Mouse (Mus musculus): ENCODE measurements around the gene Specc1. TPM values are rescaled to one million over a fixed set of nuclear protein-coding genes. Genes with fewer than 3 reads are reported as not detected.

The Specc1 gene
- total RNA-seq, 2 experiments from 2014 or later: 21.2 to 23.5 TPM

- intact Hi-C loops (cut with DNase I): no loop called here
- DNase-seq: no peak
Observed at GRCm38 (mm10) chr11:61963193-61963592, 6.6 kb downstream of the Specc1 start.

DNA sequence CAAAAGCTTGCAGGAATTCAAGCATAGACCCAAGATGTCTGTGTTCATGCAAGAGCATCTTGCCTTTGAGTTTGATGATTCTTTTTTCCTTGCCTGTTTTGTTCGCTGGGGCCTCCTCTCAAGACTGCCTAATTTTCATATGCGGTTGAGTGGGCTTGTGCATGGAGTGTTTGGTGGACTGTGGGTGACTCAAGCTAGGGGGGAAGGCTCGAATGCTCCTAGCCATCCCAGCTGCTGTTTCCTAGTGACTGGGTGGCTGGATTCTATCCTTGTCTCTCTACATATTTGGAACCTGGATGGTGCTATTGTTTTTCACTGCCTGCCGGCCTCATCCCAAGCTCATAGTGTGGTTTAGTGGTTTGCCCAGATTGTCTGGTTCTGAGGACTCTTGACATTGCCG, 8.0 kb downstream of the Specc1 start:
- intact Hi-C loops (cut with DNase I): no loop called here
- DNase-seq: no peak

DNA sequence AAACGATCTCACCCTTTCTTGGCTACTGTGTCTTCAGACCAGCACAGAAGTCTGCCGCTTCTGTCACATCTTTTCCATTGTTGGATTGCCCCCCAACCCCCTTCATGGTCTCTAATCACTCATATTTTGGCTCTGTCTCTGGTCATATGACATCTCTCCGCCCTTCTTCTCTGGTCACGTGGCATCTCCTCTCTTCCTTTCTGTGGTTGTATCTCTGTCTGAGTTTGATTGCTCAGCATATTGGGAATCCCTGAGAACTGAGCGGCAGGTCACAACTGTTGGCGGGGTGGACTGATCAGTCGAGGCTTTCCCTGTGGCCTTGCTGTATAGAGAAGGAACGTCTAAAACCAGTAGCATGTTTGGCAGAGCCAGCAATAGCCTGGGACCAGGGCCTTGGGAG, 10.5 kb downstream of the Specc1 start:
- intact Hi-C loops (cut with DNase I): no loop called here
- DNase-seq: no peak

DNA sequence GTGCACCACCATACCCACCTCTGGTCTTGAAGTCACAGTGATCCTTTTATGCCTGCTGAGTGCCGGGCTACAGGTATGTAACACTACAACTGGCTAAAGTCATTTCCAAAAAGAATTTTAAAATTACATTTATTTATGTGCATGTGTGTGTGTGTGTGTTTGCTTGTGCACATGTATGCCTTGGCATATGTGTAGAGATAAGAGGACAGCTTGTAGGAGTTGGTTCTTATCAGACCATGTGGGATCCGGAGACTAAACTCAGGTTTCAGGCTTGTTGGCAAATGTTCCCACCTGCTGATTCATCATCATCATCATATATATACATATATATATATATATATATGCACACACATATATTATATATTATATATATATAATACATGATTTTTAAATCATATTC, 12.3 kb downstream of the Specc1 start:
- intact Hi-C loops (cut with DNase I): no loop called here
- DNase-seq: no peak

GRCm38 (mm10) chr11:61970901-61971300, 14.3 kb downstream of the Specc1 start:
- DNase-seq: no peak

GRCm38 (mm10) chr11:61971441-61972221, 15.1 kb downstream of the Specc1 start:
- DNase-seq: no peak
- intact Hi-C loops (cut with DNase I): no loop called here

More at GRCm38 (mm10) chr11:61970901-61971300, 14.3 kb downstream of the Specc1 start:
- intact Hi-C loops (cut with DNase I): no loop called here

- intact Hi-C loops (cut with DNase I): no loop called here
- DNase-seq: no peak
Observed at GRCm38 (mm10) chr11:61974106-61974707, 17.6 kb downstream of the Specc1 start.

- intact Hi-C loops (cut with DNase I): no loop called here
- no peak for DNase-seq
Observed at GRCm38 (mm10) chr11:61975783-61976182, 19.2 kb downstream of the Specc1 start.

GRCm38 (mm10) chr11:61981285-61981684, 24.7 kb downstream of the Specc1 start:
- DNase-seq: no peak
- intact Hi-C loops (cut with DNase I): no loop called here

GRCm38 (mm10) chr11:61982828-61983227, 26.3 kb downstream of the Specc1 start:
- DNase-seq: no peak
- intact Hi-C loops (cut with DNase I): no loop called here

DNA sequence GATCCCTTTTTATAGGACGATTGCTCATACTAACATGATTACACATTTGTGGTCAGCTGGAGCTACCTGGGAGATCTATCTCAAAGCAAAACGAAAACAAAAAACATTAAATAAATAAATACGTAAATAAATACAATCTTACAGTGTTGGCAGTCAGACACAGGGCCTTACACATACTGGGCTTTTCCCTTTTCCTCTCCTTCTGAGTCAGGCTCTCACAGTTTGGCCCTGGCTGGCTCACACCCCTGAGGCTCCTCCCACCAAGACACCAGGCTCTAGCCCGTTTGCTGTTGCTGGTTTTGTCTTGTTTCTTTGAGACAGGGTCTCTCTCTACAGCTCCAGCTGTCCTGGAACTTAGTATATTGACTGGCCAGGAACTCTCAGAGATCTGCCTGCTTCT, 30.4 kb downstream of the Specc1 start:
- no peak for DNase-seq
- intact Hi-C loops (cut with DNase I): no loop called here

GRCm38 (mm10) chr11:61989647-61990046, 33.1 kb downstream of the Specc1 start:
- intact Hi-C loops (cut with DNase I): no loop called here
- no peak for DNase-seq

DNA sequence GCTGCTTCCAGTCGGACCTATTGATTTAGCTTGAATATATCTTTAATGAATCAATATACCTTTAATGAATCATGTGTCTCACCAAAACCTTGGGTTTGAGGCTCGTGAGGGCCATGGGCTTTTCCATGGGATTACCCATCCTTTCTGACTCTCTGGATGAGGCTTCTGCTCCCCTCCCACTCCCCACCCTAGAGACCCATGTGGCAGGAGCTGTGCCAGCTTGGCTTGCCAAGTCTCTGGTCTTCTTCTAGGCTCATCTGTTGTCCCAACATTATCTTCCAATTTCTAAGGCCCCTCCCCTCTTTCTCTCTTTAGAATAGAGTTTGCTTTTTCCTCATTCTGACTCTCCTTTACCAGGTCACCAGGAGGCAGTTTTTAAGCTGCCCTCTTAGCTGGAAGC, 35.0 kb downstream of the Specc1 start:
- intact Hi-C loops (cut with DNase I): no loop called here
- no peak for DNase-seq

DNA sequence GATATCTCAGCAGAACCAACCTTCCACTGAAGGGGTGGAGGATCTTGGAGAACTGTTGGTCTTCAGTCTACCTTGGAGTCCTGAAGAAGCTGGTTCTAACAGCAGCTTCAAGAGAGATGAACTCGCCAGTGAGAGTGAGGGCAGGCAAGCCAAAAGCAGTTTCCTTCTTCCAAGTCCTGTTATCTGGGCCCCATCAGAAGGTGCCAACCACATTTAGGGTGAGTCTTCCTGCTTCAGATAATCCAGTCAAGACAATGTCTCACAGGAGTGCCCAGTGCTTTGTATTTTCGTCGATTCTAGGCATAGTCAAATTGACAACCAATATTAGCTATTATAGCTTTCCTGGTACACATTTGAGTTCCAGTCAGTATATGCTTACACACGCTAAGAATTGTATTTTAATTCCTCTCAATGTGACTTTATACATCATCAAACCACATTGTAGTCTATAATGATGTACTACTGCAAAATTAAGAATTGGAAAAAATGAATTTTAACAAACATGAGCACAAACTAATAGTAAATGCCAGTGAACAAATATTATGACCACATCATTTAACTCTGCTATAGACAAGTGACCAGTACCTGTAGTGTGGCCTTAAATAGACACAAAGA, 36.2 kb downstream of the Specc1 start:
- DNase-seq: no peak
- intact Hi-C loops (cut with DNase I): no loop called here

DNA sequence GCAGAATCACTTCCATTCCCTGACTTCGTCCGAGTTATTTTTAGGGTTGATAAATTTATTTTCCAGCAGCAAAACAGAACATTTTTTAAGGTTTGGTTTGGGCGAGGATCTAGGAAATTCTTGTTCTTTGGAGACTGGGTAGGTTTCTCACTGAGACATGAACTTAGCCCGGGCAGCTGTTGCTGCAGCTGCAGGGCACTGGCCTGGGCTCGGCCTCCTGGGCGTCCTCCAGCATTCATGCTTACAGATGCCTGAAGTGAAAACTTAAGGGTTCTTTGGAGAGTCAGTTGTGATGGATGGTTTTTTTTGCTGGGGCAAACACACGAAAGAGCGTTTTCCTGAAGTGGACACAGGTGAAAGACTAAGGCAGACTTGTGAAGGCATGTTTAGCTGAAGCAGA, 42.9 kb downstream of the Specc1 start:
- DNase-seq: peak; percentile 20 to 49
- intact Hi-C loops (cut with DNase I): no loop called here

DNA sequence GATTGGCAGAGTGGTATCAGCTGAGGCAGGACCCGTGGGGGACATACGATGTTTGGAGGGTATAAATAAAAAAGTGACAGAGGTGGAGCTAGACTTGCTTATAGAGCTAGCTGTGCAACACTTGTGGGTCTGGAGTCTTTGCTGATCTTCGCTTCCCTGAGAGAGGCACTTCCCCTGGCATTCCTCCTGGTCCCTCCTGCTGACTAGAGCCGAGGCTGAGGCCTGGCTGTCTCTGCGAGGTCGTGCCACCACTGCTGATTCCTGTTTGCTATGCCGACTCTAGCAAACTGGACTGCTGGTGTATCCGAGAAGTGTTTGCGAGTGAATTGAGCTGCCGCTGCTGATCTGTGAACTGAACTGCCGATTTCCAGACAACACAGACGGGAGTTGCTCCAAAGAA, 43.5 kb downstream of the Specc1 start:
- no peak for DNase-seq
- intact Hi-C loops (cut with DNase I): no loop called here

DNA sequence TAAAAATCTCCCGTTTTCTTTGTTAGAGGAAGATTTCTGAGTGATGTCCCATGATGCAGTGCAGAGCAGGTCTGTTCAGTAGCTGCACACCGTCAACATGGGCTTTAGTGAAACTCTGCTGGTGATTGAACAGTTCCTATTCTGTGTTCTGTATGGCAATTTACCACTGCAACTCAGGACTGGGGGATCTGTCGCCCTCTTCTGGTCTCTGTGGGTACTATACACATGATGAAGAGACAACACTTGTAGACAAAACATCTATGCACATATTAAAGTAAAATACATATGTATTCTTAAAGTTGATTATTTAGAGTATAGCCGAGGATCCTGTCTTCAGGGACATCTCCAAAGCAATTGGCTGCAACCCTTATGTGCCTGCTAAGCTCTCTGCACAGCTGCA, 45.4 kb downstream of the Specc1 start:
- intact Hi-C loops (cut with DNase I): no loop called here
- DNase-seq: no peak

- DNase-seq: no peak
- intact Hi-C loops (cut with DNase I): loop anchor here (5.0 kb wide), 1 partner anchor 48 kb away; the partner anchor contains the start of gene Specc1
Observed at GRCm38 (mm10) chr11:62004881-62005240, 48.3 kb downstream of the Specc1 start.

DNA sequence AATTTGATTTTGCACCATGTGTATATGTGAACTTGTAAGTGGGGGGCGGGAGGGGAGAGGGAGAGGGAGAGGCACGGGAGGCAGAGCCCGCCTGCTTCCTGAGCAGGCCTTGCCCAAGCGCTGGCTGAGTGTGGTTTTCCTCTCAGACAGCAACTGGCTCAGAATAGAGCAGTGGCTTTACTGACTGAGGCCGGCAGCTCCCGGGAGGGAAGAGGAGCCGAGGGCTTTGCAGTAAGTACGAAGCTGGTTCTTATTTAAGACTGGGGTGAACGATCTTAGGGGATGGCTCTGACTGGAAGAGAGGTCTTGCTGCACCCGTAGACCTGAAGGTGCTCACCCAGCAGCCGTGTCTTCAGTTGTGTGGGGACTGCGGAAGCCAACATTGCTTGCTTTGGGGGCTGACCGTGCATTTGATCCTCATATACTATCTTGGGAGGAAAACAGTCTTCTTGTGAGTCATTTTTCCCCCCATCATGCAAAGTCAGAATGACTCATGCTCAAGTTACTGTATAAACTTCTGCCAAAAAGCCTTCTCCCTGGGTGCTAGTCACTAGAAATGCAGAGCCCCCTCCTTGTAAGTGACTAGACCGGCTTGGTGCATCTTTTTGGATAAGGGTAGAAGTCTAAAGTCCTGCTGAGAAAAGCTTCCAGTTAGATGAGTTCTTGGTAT, 48.8 kb downstream of the Specc1 start:
- intact Hi-C loops (cut with DNase I): loop anchor here (5.0 kb wide), 1 partner anchor 48 kb away; the partner anchor contains the start of gene Specc1
- DNase-seq: peak; percentile 37 to 48

DNA sequence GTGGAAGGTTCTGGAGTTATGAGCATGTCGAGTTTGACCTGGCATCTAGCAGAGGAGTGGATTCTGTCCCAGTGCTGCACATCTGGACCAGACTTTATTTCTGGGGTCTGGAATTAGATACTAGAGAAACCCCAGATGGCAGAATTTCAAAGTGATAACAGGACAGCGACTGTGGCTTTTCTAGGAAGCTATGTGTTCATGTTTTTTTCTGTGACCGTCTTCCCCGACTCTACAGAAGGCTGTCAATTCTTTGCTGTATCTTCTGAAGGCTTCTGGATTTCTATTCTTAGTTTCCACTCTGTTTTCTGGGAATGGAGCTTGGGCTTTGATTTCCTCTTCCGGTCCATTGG, 49.3 kb downstream of the Specc1 start:
- intact Hi-C loops (cut with DNase I): loop anchor here (5.0 kb wide), 1 partner anchor 49 kb away; the partner anchor contains the start of gene Specc1
- no peak for DNase-seq

- intact Hi-C loops (cut with DNase I): loop anchor here (5.0 kb wide), 1 partner anchor 49 kb away; the partner anchor contains the start of gene Specc1
- DNase-seq: no peak
Observed at GRCm38 (mm10) chr11:62006680-62007079, 50.1 kb downstream of the Specc1 start.
